Mouse (Mus musculus) T-helper 1 cell (primary cell): ENCODE results near the gene Mgat5.

Experiments used
- in situ Hi-C: fragments of 300-600 bp; cut with MboI, MseI; formaldehyde crosslinking; loops from one replicate; pipeline ENCODE4 v1.15.1; 2025; ENCODE audit warnings: high pct_unique_total_duplicates

Gene Mgat5

DNA sequence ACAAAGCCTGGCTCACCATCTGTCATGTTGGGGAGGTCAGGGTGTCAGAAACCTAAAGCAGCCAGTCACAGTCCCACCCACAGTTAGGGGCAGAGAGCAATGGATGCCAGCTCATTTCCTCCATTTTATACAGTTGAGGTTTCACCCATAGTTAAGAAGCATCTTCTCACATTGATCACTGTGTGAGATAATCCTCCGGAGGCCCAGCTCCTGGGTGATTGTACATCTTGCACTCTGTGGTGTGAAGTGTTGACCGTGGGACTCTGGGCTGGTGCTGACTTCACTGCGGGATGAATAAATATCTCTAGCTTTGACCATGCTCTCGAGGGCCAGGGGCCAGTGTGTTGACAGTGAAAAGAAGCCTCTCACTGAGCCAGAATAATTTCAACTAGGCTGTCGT is 99.0 kb downstream of the Mgat5 start:
- in situ Hi-C loops = loop anchor here (5.0 to 10.0 kb wide), 2 partner anchors 61 to 1739 kb away; partner anchors contain the start of gene Slc35f5

GRCm38 (mm10) chr1:127304281-127304680 is 99.5 kb downstream of the Mgat5 start:
- in situ Hi-C loops = loop anchor here (5.0 to 10.0 kb wide), 2 partner anchors 62 to 1739 kb away; partner anchors contain the start of gene Slc35f5

- in situ Hi-C loops = loop anchor here (10.0 kb wide), 1 partner anchor 1741 kb away; the partner anchor contains the start of gene Slc35f5
Measured at GRCm38 (mm10) chr1:127305582-127305981, 100.8 kb downstream of the Mgat5 start.

GRCm38 (mm10) chr1:127306024-127306771 is 101.4 kb downstream of the Mgat5 start:
- in situ Hi-C loops = loop anchor here (10.0 kb wide), 1 partner anchor 1741 kb away; the partner anchor contains the start of gene Slc35f5

GRCm38 (mm10) chr1:127307361-127307760 is 102.5 kb downstream of the Mgat5 start:
- in situ Hi-C loops = loop anchor here (10.0 kb wide), 1 partner anchor 1743 kb away; the partner anchor contains the start of gene Slc35f5

DNA sequence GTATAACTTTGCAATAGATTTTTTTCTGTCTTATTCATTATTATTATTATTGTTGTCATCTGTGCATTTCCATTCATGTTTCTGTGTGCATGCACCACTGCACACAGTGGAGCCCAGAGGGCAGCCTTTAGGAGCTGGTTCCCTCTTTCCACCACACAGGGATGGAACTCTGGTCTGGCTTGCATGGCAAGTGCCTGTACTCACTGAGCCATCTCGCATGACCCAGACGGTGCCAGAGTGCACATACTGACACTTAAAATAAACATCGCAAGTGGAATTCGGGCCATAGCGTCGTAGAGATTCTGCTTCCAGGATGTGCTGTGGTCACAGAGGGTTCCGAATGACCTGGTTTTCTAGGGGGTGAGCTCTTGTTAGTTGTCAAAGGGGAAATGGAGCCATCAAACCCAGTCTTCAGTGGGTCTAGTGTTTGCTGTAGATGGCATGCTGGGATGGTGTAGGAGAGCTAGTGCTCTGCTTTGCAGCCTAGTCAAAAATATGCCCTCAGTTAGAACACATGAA is 103.5 kb downstream of the Mgat5 start:
- in situ Hi-C loops = loop anchor here (10.0 kb wide), 1 partner anchor 1743 kb away; the partner anchor contains the start of gene Slc35f5

- in situ Hi-C loops = loop anchor here (10.0 kb wide), 1 partner anchor 1744 kb away; the partner anchor contains the start of gene Slc35f5
Measured at GRCm38 (mm10) chr1:127308989-127309701, 104.3 kb downstream of the Mgat5 start.

DNA sequence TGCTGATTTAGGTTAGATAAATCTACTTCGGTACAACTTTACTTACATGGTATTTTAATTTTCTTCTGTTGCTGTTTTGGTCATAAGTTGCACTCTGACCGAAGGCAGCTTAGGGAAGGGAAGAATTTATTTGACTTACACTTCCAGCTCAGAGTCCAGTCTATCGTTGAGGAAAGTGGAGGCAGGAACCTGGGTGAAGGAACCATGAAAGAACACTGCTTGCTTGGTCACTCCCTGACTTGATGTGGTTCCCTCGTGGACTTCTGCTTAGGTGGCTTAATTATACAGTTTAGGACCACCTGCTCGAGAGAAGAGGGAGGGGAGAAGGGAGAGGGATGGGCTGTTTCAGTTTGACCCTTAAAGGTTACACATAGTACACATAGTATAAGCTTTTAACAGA is 105.2 kb downstream of the Mgat5 start:
- in situ Hi-C loops = no loop called here

DNA sequence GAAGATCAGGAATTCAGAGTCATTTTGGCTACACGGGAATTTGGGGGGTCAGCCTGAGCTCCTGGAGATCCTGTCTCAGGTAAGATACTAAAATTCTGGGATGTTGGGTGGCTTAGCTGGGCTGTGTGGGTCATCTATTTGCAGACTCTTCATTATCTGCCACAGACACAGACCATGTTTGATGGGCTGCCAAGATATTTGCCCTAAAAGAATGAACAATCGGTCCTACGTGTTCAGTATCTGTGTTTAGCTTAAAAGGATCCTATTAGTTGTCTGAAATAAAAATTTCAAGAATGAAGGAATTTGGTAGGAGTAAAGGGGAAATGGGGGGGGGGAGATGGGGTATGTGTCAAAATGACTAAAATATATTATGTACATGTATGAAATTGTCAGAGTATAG is 105.9 kb downstream of the Mgat5 start:
- in situ Hi-C loops = no loop called here

- in situ Hi-C loops = no loop called here
Measured at GRCm38 (mm10) chr1:127313652-127314350, 109.0 kb downstream of the Mgat5 start.

GRCm38 (mm10) chr1:127315763-127316627 is 111.2 kb downstream of the Mgat5 start:
- in situ Hi-C loops = no loop called here

- in situ Hi-C loops = no loop called here
Measured at GRCm38 (mm10) chr1:127316651-127317050, 111.8 kb downstream of the Mgat5 start.

GRCm38 (mm10) chr1:127317541-127317940 is 112.7 kb downstream of the Mgat5 start:
- in situ Hi-C loops = no loop called here

DNA sequence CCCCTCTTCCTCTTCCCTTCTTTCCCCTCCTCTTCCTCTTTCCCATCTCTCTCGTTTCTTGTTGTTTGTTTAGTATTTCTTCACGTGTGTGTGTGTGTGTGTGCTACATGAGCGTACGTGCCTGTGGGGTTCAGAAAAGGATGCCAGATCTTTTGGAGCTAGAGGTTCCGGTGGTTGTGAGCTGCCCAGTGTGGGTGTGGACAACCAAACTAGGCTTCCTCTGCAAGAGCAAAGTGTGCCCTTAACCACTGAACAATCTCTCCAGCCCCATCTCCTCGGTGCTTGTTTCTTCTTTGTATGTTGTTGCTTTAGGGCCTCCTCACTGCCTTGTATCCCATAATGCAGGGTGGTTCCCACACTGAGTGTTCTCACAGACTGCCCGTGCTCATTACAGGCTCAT is 113.7 kb downstream of the Mgat5 start:
- in situ Hi-C loops = no loop called here

DNA sequence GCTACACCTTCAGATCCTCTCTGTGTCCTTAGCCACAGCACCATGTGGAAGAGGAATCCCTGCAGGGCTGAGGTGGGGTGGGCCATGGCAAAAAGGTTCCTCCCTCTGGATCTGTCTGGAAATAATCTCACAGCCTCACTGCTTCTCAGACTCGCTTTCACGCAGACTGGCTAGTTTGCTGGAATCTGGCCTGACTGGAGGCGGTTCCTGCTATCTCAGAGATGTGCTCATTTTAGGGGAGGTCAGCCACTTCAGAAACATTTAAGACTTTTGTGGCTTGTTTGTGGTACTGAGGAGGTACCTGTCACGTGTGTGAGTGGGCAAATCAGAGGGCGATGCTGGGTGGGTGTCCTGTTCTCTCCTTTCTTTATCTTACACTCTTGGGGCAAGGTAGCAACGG is 115.0 kb downstream of the Mgat5 start:
- in situ Hi-C loops = no loop called here

- in situ Hi-C loops = no loop called here
Measured at GRCm38 (mm10) chr1:127320956-127321355, 116.1 kb downstream of the Mgat5 start.

DNA sequence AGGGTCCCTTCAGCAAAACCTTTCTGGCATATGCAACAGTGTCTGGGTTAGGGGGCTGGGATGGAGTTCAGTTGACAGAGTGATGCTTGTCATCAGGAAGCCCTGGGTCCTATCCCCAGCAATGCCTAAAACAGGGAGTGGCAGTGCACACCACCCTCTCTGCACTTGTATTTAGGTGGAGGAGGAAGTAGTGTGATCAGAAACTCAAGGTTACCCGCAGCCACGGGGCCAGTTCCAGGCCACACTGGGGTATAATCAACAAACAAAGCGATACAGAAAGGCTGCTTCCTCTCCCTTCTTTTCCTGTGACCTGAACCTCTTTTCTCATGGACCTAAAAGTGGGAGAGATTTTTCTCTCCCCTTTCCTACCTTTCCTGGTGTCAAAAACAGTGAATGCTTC is 116.8 kb downstream of the Mgat5 start:
- in situ Hi-C loops = no loop called here

DNA sequence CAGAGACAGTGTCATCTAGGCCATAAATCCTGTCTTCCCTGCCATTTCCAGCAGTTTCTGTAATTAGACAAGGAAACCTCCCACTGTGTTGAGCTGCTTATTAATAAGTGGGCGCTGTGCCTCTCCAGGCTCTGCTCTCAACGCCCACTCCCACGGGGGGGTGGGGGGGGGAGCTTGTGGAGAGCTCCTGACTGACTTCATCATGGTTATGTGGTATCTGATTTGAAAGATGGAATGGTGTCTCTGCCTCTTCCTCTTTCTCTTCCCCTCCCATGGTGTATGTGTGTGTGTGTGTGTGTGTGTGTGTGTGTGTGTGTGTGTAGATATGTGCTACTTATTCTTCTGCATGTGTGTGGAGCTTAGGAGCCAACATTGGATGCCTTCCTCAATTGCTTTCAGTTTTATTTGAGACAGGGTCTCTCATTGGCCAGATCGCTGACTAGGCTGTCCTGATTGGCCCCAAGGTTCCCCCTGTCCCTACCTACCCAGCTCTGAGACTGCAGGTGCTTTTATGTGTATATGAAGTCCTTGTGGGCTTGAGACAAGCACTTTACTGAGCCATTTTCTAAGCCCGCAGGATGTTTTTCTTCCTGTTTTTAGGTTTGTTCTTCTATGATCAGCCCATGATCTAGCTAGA is 117.5 kb downstream of the Mgat5 start:
- in situ Hi-C loops = no loop called here

DNA sequence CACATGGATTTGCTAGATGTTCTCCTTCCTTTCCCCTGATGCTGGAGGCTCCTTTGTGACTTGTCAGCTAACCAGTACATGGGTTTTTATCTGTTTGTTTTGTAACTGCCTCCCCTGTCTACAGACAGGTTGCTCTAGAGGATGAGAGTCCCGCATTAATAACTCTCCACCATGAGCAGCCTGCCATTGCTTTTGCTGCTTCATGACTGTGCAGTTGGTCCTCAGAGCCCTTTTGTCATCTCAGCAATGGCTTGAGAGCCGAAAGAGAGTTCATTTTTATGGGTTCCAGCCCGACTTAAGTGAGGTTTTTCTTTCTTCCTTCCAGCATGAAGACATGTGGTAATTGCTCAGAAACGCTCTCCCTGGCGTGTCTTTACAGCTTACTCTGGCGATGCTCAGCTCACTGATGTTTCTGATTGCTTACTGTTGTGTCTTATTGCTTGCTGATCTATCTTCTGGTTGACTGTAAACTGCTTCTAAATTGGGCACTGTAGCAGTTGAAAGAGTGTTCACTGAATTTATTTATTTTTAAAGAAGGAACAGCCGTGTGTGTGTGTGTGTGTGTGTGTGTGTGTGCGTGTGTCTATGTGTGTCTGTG is 120.9 kb downstream of the Mgat5 start:
- in situ Hi-C loops = no loop called here

DNA sequence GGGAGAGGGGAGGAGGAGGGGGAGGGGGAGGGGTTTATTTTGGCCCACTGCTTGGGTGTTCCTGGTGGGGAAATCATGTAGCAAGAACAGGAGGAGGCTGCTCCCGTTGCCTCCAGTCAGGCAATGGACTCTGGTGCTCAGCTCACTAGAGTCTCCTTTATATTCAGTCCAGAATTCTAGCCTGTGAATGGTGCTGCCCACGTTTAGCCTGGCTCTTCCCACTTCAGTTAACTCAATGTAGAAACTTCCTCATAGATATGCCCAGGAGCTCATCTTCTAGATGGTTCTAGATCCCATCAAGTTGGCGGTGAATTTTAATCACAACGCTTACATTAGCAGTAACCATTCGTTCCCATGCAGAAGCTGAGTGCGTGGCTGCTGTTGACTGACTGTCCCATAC is 123.0 kb downstream of the Mgat5 start:
- in situ Hi-C loops = no loop called here
